Mouse (Mus musculus) heart, embryonic 12.5 days (tissue): ENCODE data around the gene Gm8113. TPM values are rescaled to one million over a fixed set of nuclear protein-coding genes. Genes with fewer than 3 reads are reported as not detected.
A peak's percentile ranks its signal among the peaks of the same experiment; 100 is the strongest.
"Not testable (repeated sequence)": the region's sequence is repeated elsewhere in the genome, so short reads cannot be mapped to it uniquely, and the experiment has no call there.

Experiments used
- ATAC-seq: fragments of 200-750 bp; cut with Nextera tagmentation; 2 replicates; pipeline ENCODE4 v1.8.0; 2017; ENCODE audit warnings: moderate TSS enrichment, moderate library complexity; ENCODE audit not compliant: insufficient number of reproducible peaks, low FRiP score
- H3K27ac ChIP-seq: fragments of 300-500 bp; sonication (generic); 2 replicates; pipeline ENCODE4 v1.5.1; 2016; ENCODE audit warnings: mild to moderate bottlenecking, moderate library complexity; ENCODE audit not compliant: poor library complexity, severe bottlenecking
- H3K27me3 ChIP-seq: fragments of 300-500 bp; sonication (generic); replicated peaks from 2 replicates; pipeline ENCODE4 v1.6.1; 2016; ENCODE audit warnings: mild to moderate bottlenecking, moderate library complexity
- H3K36me3 ChIP-seq: fragments of 300-500 bp; sonication (generic); 2 replicates; pipeline ENCODE4 v1.6.1; 2016; ENCODE audit warnings: mild to moderate bottlenecking, moderate library complexity
- H3K4me1 ChIP-seq: fragments of 300-500 bp; sonication (generic); replicated peaks from 2 replicates; pipeline ENCODE4 v1.6.1; 2016; ENCODE audit warnings: mild to moderate bottlenecking
- H3K4me2 ChIP-seq: fragments of 300-500 bp; sonication (generic); 2 replicates; pipeline ENCODE4 v1.6.1; 2016; ENCODE audit warnings: mild to moderate bottlenecking, moderate library complexity
- H3K4me3 ChIP-seq: fragments of 300-500 bp; sonication (generic); 2 replicates; pipeline ENCODE4 v1.5.1; 2016; ENCODE audit warnings: mild to moderate bottlenecking
- H3K9ac ChIP-seq: fragments of 300-500 bp; sonication (generic); 2 replicates; pipeline ENCODE4 v1.6.1; 2016; ENCODE audit warnings: mild to moderate bottlenecking, moderate library complexity
- H3K9me3 ChIP-seq: fragments of 300-500 bp; sonication (generic); replicated peaks from 2 replicates; pipeline ENCODE4 v1.6.1; 2016; ENCODE audit warnings: mild to moderate bottlenecking, moderate library complexity
- WGBS: fragments of 180-500 bp; shearing (Covaris S2); methylation state at CpG from one replicate; pipeline ENCODE4 v1.1.7; 2016; 5-methylcytosine and 5-hydroxymethylcytosine counted together
- polyA plus RNA-seq: library from polyadenylated mRNA; unstranded; fragments of >200 nt; fragmentation: Nextera tagmentation; extraction: Ambion mirVana; gene quantifications from 2 replicates; pipeline ENCODE4 v1.2.1, GENCODE M21; 2016

Gene Gm8113
- polyA plus RNA-seq, result 28.6 and 29.4 TPM in 2 replicates

DNA sequence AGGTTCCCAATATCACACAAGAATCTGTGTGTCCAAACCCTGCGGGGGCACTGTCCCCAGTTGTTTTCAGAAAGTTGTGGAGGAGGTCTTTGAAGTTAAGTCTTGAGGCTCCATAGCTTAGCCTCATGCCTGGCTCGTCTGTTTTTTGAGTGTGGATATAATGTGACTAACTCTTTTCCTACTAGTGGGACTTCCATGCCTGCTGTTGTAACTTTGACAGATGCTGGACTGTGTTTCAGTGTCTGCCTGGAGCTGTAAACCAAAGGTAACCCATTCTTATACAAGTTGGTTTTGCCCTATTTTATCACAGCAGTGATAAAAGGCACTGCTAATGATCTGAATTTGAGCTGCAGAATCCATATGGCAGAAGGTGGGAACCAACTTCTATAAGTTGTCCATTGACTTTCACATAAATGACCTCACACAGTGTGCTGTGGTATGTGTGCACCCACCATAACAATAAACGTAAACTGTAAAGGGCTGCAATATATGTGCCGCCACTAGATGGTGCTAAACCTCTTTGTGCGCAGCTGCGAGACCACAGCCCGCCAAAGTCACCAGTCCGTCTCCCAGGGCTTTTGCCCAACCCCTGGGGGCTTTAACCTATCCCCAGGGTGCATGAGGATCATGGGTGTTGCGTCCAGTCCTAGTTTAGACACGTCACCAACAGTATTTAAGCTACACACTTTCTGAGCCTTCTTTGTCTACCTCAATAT is at the start of gene Gm8113:
Gene Gm8113, plus strand, starts transcription at position 703 of the 716 bp plus-strand sequence.
- ATAC-seq, result peak; percentile 78
- WGBS, result 9% methylated on average over 10 of the region's 10 CpGs

DNA sequence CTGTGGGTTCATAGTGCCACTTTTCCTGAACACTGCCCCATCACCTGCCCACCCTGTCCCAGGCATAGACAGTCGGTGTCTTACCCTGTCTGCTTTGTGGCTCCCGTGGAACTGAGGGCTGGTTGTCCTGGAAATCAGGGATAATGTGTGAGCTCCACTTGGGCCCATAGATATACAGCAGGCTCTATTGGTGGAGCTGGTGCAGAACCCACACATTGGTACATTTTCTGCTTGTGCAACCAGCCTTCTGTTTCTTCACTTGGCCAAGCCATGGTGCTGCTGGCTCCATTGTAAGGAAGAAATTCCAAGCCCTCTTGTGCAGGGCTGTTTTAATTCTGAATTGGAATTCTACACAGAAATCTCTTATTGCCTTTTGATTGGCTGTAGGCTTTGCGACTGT is 49.8 kb upstream of the Gm8113 start, which contains the start of gene Ear1:
Gene Ear1, minus strand, starts transcription at position 101 of the 400 bp plus-strand sequence.
- H3K27ac ChIP-seq, ATAC-seq, H3K9me3 ChIP-seq, H3K4me1 ChIP-seq, H3K4me3 ChIP-seq, H3K36me3 ChIP-seq, H3K4me2 ChIP-seq, H3K9ac ChIP-seq, H3K27me3 ChIP-seq: not testable (repeated sequence)
- WGBS, result 85% methylated on average over 3 of the region's 3 CpGs

More for the DNA sequence above, at the start of gene Gm8113:
- H3K27me3 ChIP-seq, H3K9me3 ChIP-seq, H3K4me1 ChIP-seq, H3K36me3 ChIP-seq: not testable (repeated sequence)
- Histone ChIP-seq H3K9ac (peak within 1 kb of the TSS; percentile 75), H3K4me3 (peak within 1 kb of the TSS; percentile 61), H3K27ac (peak within 1 kb of the TSS; percentile 94), H3K4me2 (peak within 1 kb of the TSS; percentile 59)

GRCm38 (mm10) chr14:43877789-43878188 is 47.4 kb upstream of the Gm8113 start:
- WGBS, result 26% methylated on average over 1 of the region's 2 CpGs
- H3K4me2 ChIP-seq, ATAC-seq, H3K27ac ChIP-seq, H3K4me1 ChIP-seq, H3K36me3 ChIP-seq, H3K4me3 ChIP-seq, H3K9ac ChIP-seq, H3K27me3 ChIP-seq, H3K9me3 ChIP-seq: not testable (repeated sequence)

DNA sequence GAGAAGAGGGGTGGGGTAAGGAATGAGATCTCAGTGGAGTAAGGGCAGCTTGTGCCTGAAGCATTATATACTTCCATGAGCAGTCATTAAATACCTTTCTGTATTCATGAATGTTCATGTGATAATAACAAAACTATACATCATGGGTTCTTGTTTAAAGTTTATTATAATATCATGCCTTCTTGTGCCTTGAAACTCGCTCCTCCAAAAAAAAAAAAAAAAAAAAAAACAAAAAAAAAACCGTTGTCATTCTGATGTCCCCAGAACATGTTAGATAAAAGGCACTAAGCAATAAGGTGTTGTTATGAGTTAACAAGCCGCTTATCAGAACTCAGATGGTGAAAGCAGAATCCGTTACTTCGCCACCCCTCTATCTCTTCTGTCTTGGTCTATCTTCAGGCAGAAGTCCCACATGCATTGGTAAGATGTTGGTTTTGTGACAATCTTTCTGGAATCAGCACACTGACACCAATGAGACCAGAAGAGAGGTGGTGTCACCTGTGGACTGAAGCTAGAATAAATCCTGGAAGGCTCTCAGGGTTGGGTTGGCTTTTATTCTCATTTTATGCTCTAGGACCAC is 45.1 kb upstream of the Gm8113 start:
- H3K4me2 ChIP-seq, H3K36me3 ChIP-seq, H3K4me1 ChIP-seq, ATAC-seq, H3K27me3 ChIP-seq, H3K9ac ChIP-seq, H3K4me3 ChIP-seq, H3K27ac ChIP-seq, H3K9me3 ChIP-seq: not testable (repeated sequence)
- WGBS, result 77% methylated on average over 5 of the region's 5 CpGs

DNA sequence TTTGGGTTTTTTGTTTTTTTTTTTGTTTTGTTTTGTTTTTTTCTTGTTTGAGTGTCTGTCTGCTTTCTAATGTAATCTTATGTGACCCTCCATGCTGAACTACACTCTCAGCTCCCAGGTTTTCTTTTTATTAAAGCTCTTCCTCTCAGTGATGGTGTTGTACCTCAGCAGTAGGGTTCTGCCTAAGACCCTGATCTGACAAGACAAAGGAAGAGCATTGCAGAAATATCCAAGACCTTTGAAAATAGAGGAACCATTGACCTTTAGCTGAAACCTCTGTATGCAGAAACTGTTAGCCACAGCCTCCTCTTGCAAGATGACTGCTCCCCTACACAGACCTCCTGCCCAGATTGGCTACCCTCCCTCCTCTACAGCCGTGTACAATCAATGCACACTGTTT is 39.0 kb upstream of the Gm8113 start:
- WGBS, result 46% methylated on average over 1 of the region's 1 CpGs
- not testable (repeated sequence) for H3K9me3 ChIP-seq

GRCm38 (mm10) chr14:43891288-43891687 is 33.9 kb upstream of the Gm8113 start:
- H3K9ac ChIP-seq, H3K4me2 ChIP-seq, H3K36me3 ChIP-seq, H3K27me3 ChIP-seq, H3K27ac ChIP-seq, H3K4me1 ChIP-seq, H3K9me3 ChIP-seq, H3K4me3 ChIP-seq, ATAC-seq: not testable (repeated sequence)
- 69% methylated on average over 1 of the region's 1 CpGs for WGBS

More for the DNA sequence above, 39.0 kb upstream of the Gm8113 start:
- H3K27ac ChIP-seq, H3K27me3 ChIP-seq, H3K4me2 ChIP-seq, H3K9ac ChIP-seq, H3K36me3 ChIP-seq, H3K4me1 ChIP-seq, H3K4me3 ChIP-seq, ATAC-seq: not testable (repeated sequence)

DNA sequence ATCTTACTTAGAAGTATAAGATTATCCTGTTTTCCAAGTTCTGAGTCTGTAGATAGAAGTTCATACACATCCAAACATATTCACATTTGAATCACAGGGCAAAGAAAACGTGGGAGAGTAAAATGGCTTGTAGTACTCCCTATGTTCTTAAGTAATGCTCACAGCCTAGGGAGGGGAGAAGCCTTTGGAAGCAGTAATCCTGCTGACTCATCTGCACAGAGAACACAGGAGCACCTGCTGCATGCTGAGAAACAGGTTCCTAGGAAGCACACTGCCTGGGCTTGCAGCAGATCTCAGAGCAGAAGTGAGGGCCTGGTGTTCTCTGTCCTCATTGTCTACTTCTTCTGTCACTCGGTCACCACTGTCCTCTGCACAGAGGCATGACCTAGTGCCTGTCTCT is 29.8 kb upstream of the Gm8113 start:
- not testable (repeated sequence) for H3K36me3 ChIP-seq, H3K27me3 ChIP-seq, H3K4me2 ChIP-seq, H3K4me3 ChIP-seq, H3K9ac ChIP-seq, H3K4me1 ChIP-seq, H3K27ac ChIP-seq, ATAC-seq, H3K9me3 ChIP-seq
- WGBS, result 31% methylated on average over 2 of the region's 2 CpGs

DNA sequence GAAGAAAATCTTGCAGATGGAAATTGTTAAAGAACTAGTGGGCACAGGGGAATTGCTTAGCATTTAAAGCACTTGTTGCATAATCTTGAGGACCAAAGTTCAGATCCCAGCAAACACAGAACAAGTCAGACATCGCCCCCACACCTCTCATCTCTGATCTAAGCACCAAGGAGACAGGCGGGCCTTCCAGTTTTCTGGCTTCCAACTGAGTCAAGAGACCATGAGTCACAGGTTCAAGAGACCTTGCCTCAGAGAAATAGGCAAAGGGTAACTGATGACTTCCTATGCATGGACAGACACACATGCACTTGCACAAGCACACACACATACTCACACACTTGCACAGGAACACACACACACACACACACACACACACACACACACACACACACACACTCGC is 26.6 kb upstream of the Gm8113 start:
- not testable (repeated sequence) for ATAC-seq, H3K9ac ChIP-seq, H3K4me2 ChIP-seq, H3K36me3 ChIP-seq, H3K27ac ChIP-seq, H3K9me3 ChIP-seq, H3K4me1 ChIP-seq, H3K27me3 ChIP-seq, H3K4me3 ChIP-seq
- WGBS, result 80% methylated on average over 3 of the region's 3 CpGs

DNA sequence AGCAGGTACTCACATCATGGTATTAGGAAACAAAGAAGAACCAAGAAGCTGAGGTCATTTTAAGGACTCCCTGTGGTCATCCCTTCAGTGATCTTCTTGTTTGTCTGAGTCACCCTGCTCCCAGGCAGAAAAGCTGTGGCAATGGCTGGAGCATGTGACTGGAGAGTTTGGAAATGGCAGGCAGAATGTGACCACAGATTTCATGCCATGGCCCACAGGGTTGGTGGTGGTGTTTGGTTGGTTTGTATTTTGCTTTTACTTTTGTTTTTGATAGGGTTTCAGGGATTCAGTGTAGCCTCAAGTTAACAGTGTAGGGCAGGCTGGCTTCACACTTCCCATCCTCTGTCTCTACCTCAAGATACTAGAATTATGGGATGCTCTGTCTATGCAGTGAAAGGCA is 7.0 kb upstream of the Gm8113 start:
- not testable (repeated sequence) for H3K4me1 ChIP-seq, H3K9me3 ChIP-seq, ATAC-seq, H3K4me2 ChIP-seq, H3K9ac ChIP-seq, H3K4me3 ChIP-seq, H3K36me3 ChIP-seq, H3K27ac ChIP-seq, H3K27me3 ChIP-seq

- H3K36me3 ChIP-seq, H3K27ac ChIP-seq, H3K9me3 ChIP-seq, ATAC-seq, H3K4me3 ChIP-seq, H3K4me1 ChIP-seq, H3K4me2 ChIP-seq, H3K27me3 ChIP-seq, H3K9ac ChIP-seq: not testable (repeated sequence)
- WGBS, result 69% methylated on average over 3 of the region's 3 CpGs
Measured at GRCm38 (mm10) chr14:43923459-43923858, 1.7 kb upstream of the Gm8113 start, which contains the start of gene Ear10. Gene Ear10, minus strand, starts transcription at chr14:43923559.

- Histone ChIP-seq H3K4me2 (peak overlapping the region; percentile 59), H3K9ac (peak overlapping the region; percentile 75), H3K27ac (peak overlapping the region; percentile 94), H3K4me3 (peak overlapping the region; percentile 61)
- not testable (repeated sequence) for H3K4me1 ChIP-seq, H3K36me3 ChIP-seq, H3K27me3 ChIP-seq, ATAC-seq, H3K9me3 ChIP-seq
- whole genome bisulfite sequencing, result 5% methylated on average over 21 of the region's 21 CpGs
Measured at GRCm38 (mm10) chr14:43925404-43925950, 287 bp downstream of the Gm8113 start.
